Mouse (Mus musculus) heart, adult 2 months (tissue): ENCODE results near the gene Cenpm. TPM values are rescaled to one million over a fixed set of nuclear protein-coding genes. Genes with fewer than 3 reads are reported as not detected.
A peak's percentile ranks its signal among the peaks of the same experiment; 100 is the strongest.

Experiments used
- DNase-seq, 2 experiments: peaks; one replicate each; pipeline ENCODE4 v3.0.0; 2021
- H3K27ac ChIP-seq: fragments of 200-600 bp; 2 replicates; pipeline ENCODE4 v1.8.1; 2022
- H3K27me3 ChIP-seq: fragments of 200-500 bp; 2 replicates; pipeline ENCODE4 v1.6.1; 2012; ENCODE audit warnings: mild to moderate bottlenecking, low read length, inconsistent platforms, mixed read lengths; ENCODE audit not compliant: control insufficient read depth, insufficient read depth
- H3K36me3 ChIP-seq: fragments of 200-500 bp; 2 replicates; pipeline ENCODE4 v1.6.1; 2012; ENCODE audit warnings: low read length, inconsistent platforms; ENCODE audit not compliant: control insufficient read depth, insufficient read depth
- H3K4me1 ChIP-seq: fragments of 200-500 bp; 2 replicates; pipeline ENCODE4 v1.6.1; 2011; ENCODE audit warnings: low read length; ENCODE audit not compliant: control insufficient read depth, insufficient read depth
- H3K4me3 ChIP-seq: fragments of 200-600 bp; 2 replicates; pipeline ENCODE4 v1.8.1; 2022
- H3K79me2 ChIP-seq: fragments of 200-500 bp; replicated peaks from 2 replicates; pipeline ENCODE4 v1.6.1; 2012; ENCODE audit warnings: mild to moderate bottlenecking, inconsistent platforms, low read length, moderate library complexity, mixed read lengths; ENCODE audit not compliant: control insufficient read depth, insufficient read depth
- H3K9ac ChIP-seq: fragments of 200-500 bp; 2 replicates; pipeline ENCODE4 v1.6.1; 2012; ENCODE audit warnings: low read depth, mild to moderate bottlenecking, control low read depth, inconsistent platforms, low read length, mixed read lengths
- CTCF ChIP-seq: fragments of 200-600 bp; IDR thresholded peaks from 2 replicates; pipeline ENCODE4 v1.8.1; 2022; ENCODE audit warnings: antibody characterized with exemption, mild to moderate bottlenecking, moderate library complexity
- EP300 ChIP-seq: fragments of 200-500 bp; IDR thresholded peaks from 2 replicates; pipeline ENCODE4 v1.6.1; 2011; ENCODE audit warnings: low read depth, low read length, control low read depth; ENCODE audit not compliant: insufficient read depth
- POLR2A ChIP-seq: fragments of 200-500 bp; IDR thresholded peaks from 2 replicates; pipeline ENCODE4 v1.6.1; 2011; ENCODE audit warnings: mild to moderate bottlenecking, low read depth, low read length, control low read depth; ENCODE audit not compliant: insufficient read depth
- WGBS: fragments of 180-500 bp; shearing (Covaris S2); methylation state at CpG from one replicate; pipeline ENCODE4 v1.1.7; 2018; 5-methylcytosine and 5-hydroxymethylcytosine counted together
- intact Hi-C: fragments of 180-260 bp; cut with DNase I; formaldehyde crosslinking; loops from one replicate; pipeline ENCODE4 v1.15.1; 2025
- polyA plus RNA-seq: library from polyadenylated mRNA; depleted of rRNA; stranded (reverse); fragments of >200 nt; gene quantifications from 2 replicates; pipeline ENCODE4 v1.2.3, GENCODE M21; 2012
- total RNA-seq, 2 experiments: library from RNA; stranded (reverse); gene quantifications; 2 replicates each; pipeline ENCODE4 v1.2.3; 2021

Cenpm gene
- total and polyA plus RNA-seq, 3 experiments = 0.39 to 1.7 (median 0.42) TPM

DNA sequence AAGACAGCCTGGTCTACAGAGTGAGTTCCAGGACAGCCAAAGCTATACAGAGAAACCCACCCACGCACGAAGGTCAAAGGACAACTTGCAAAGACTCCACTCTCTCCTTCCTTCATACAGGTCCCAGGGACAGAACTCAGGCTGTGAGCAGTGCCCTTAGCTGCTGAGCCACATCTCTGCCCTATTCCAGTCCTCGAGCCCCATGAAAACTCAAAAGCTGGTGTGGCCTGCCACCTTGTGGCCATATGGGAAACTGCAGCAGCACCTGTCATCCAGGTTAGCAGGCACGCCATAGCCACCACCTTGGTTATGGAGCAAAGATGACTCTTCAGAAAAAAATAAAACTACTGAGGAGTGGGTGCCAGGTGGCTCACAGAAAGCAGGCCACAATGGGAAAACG lies 8.0 kb downstream of the Cenpm start:
- no peak overlapping the region for H3K27ac ChIP-seq
- no peaks in the 10 kb centered on the region for H3K36me3 ChIP-seq
- no peak overlapping the region for H3K4me3 ChIP-seq
- H3K4me1 ChIP-seq = no peaks in the 10 kb centered on the region
- peak; percentile 78 to 89 for DNase-seq
- H3K27me3 ChIP-seq = no peaks in the 10 kb centered on the region
- WGBS = 17% methylated on average over 5 of the region's 5 CpGs
- TF ChIP-seq EP300 (peak; percentile 93), POLR2A (no peak), CTCF (no peak)
- H3K79me2 ChIP-seq = no peaks in the 10 kb centered on the region
- no peak overlapping the region for H3K9ac ChIP-seq
- intact Hi-C loops = loop anchor here (1.0 kb wide), 2 partner anchors 98 to 171 kb away; no protein-coding TSS in a partner anchor

DNA sequence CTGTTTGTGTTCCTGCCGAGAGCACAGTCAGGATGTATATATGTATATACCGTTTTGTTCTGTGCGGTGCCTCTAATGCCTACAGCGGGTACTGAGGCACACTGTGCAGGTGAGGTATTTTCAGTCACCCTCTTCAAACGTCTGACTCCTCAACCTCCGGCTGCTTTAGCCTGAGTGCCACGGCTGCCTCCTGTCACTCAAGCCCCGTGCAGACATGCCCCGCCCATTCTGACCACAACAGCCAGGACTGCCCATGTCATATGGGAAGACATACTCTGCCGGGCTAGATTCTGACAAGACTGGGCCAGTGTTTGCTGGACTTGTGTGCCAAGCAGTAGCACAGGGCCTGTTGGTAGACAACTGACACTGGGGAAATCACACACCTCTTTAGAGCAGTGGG lies 8.9 kb downstream of the Cenpm start:
- Histone ChIP-seq H3K27ac (no peak overlapping the region), H3K27me3 (no peaks in the 10 kb centered on the region), H3K36me3 (no peaks in the 10 kb centered on the region), H3K4me1 (no peaks in the 10 kb centered on the region), H3K9ac (no peak overlapping the region), H3K79me2 (no peaks in the 10 kb centered on the region), H3K4me3 (no peak overlapping the region)
- TF ChIP-seq POLR2A = no peak
- TF ChIP-seq CTCF = no peak
- no peak for TF ChIP-seq EP300
- DNase-seq = no peak
- intact Hi-C loops = loop anchor here (1.0 kb wide), 2 partner anchors 97 to 170 kb away; no protein-coding TSS in a partner anchor
- 78% methylated on average over 10 of the region's 10 CpGs for WGBS

DNA sequence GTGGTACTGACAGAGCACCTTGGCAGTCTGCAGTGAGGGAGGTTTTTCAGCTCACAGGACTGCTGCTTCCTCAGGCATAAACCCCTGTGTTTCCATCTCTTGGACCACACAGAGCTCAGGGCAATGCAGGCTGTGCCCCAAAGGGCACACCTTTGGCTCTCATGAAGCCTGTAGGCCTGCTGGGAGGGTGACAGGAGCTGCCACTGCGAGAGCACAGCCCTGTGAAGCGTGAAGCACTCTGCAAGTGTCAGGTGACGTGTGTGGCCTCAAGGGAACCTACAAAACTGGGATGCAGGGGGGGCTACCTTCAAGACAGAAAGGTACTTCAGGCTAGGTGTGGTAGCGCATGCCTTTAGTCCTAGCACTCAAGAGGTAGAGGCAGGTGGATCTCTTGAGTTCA lies 11.9 kb downstream of the Cenpm start:
- Histone ChIP-seq H3K4me3 (no peak overlapping the region), H3K27me3 (no peaks in the 10 kb centered on the region), H3K79me2 (no peaks in the 10 kb centered on the region), H3K36me3 (no peaks in the 10 kb centered on the region), H3K4me1 (no peaks in the 10 kb centered on the region), H3K9ac (no peak overlapping the region), H3K27ac (no peak overlapping the region)
- TF ChIP-seq EP300 = no peak
- TF ChIP-seq POLR2A = no peak
- no peak for TF ChIP-seq CTCF
- DNase-seq = peak in 1 of 2 experiments; percentile 6
- WGBS = 90% methylated on average over 4 of the region's 4 CpGs
- intact Hi-C loops = no loop called here

DNA sequence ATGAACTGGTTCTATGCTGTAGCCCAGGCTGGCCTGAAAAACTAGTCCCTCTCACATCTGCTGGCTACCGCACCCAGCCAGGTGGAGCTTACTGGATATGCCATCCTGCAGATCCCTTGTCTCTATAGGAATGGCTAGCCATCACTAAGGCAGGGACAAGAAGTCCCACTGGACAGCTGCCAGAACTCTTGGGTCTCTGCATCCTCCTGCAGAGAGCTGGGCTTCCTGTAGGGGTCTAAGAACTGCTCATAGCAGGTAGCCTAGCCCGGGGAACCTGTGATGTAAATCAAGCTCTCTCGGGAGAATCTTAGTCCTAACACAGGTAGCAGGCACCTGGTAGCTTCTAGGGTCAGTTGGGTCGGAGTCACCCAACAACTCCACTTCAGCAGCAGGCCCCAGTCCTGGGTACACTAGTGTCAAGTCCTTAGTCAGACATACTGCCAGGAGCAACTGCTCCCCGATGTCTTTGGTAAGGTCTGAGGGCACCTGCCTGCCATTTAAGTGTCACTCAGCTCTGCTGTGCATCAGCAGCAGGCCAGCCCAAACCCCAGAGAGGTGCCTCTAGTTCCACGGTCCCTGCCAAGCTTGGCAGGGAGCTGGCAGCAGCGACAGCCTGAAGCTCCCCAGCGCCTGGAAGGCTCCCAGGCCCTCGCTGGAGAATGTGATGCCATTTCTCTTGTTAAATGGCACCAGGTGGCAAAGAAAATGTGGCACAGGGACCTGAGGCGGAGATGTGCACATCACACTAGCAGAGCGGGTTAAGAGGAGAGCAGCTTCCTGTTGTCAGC lies 12.8 kb downstream of the Cenpm start:
- H3K27ac ChIP-seq = no peak overlapping the region
- no peak overlapping the region for H3K4me3 ChIP-seq
- H3K36me3 ChIP-seq = no peaks in the 10 kb centered on the region
- no peaks in the 10 kb centered on the region for H3K4me1 ChIP-seq
- WGBS = 64% methylated on average over 11 of the region's 11 CpGs
- TF ChIP-seq CTCF (no peak), POLR2A (no peak), EP300 (no peak)
- H3K27me3 ChIP-seq = no peaks in the 10 kb centered on the region
- intact Hi-C loops = no loop called here
- no peaks in the 10 kb centered on the region for H3K79me2 ChIP-seq
- peak in 1 of 2 experiments; percentile 53 for DNase-seq
- no peak overlapping the region for H3K9ac ChIP-seq

DNA sequence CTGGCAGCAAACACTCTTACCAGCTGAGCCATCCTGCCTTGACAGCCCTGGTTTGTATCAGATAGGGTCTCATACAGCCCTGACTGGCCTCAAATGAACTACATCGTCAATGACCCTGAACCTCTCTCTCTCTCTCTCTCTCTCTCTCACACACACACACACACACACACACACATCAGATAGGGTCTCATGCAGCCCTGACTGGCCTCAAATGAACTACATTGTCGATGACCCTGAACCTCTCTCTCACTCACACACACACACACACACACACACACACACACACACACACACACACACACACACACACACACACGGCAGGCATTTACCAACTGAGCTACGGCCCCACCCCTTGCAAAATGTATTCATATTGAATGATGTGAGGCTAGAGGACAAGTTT lies 13.4 kb downstream of the Cenpm start:
- TF ChIP-seq CTCF (no peak), EP300 (no peak), POLR2A (no peak)

DNA sequence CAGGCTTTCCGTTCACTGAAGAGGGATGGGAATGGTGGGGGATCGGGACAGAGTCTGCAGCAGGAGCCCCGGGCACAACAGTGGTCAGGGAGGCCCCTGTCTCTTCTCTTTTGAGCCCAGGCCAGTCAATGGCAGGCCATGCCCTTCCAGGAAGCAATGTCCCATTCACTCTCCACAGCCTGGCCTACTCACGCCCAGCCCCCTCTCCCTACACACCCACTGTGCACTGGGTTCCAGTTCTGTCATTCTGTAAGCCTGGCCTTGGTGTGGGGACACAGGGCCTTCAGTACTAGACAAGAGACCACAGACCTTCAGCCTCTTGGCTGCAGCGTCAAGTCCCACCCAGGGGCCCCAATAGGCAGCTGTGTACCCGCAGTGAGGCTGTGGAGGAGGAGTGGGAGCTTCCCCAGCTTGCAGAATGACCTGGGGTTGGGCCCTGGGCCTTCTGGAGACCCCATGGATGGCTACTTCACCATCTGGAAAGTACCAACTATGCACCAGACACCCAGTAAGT lies 14.4 kb downstream of the Cenpm start:
- 78% methylated on average over 6 of the region's 6 CpGs for WGBS
- Histone ChIP-seq H3K79me2 (no peaks in the 10 kb centered on the region), H3K4me1 (no peaks in the 10 kb centered on the region), H3K9ac (no peak overlapping the region), H3K27me3 (no peaks in the 10 kb centered on the region), H3K27ac (no peak overlapping the region), H3K4me3 (no peak overlapping the region), H3K36me3 (no peaks in the 10 kb centered on the region)
- intact Hi-C loops = no loop called here
- TF ChIP-seq CTCF = no peak
- no peak for TF ChIP-seq POLR2A
- no peak for TF ChIP-seq EP300
- DNase-seq = no peak

More for the DNA sequence above, 13.4 kb downstream of the Cenpm start:
- H3K9ac ChIP-seq = no peak overlapping the region
- no peak for DNase-seq
- no peaks in the 10 kb centered on the region for H3K79me2 ChIP-seq
- H3K4me1 ChIP-seq = no peaks in the 10 kb centered on the region
- H3K27me3 ChIP-seq = no peaks in the 10 kb centered on the region
- WGBS = 74% methylated on average over 4 of the region's 4 CpGs
- no peaks in the 10 kb centered on the region for H3K36me3 ChIP-seq
- no peak overlapping the region for H3K27ac ChIP-seq
- no peak overlapping the region for H3K4me3 ChIP-seq
- intact Hi-C loops = no loop called here
